36 mouse cellular contexts compared by ENCODE assay signal in genomic region chr12:105086781-105087180, GRCm38 (mm10). TPM values are rescaled to one million over a fixed set of nuclear protein-coding genes. Genes with fewer than 3 reads are reported as not detected.
DNase-seq lines count a peak whose midpoint lies in the region; ATAC-seq and TF ChIP-seq lines count a peak whose summit lies in the region.
"Had no signal": no experiment of that assay in that cellular context is flagged by ENCODE, and none has a peak within 500 bp of the region (broad histone marks: within the 10 kb centered on the region; RNA-seq: fewer than 3 reads in every experiment).

No protein-coding gene starts in this region.

- no peak for TF ChIP-seq CTCF in hindbrain, postnatal 0 days (IDR thresholded peaks at IDR 0.05; ENCODE audit: low read depth)

- no peak overlapping the region for H3K9ac ChIP-seq in midbrain, embryonic 11.5 days (ENCODE audit: low read length)
- H3K9ac ChIP-seq in midbrain, embryonic 16.5 days (ENCODE audit: low read depth, low read length), result no peak overlapping the region
- no peak overlapping the region for H3K9ac ChIP-seq in forebrain, embryonic 15.5 days (replicated peaks)
- H3K9ac ChIP-seq in liver, embryonic 12.5 days, result no peak overlapping the region
- no peak overlapping the region for H3K9ac ChIP-seq in hindbrain, postnatal 0 days (replicated peaks; ENCODE audit: low read length)
- H3K9ac ChIP-seq: embryonic facial prominence, embryonic 13.5 days; forebrain, embryonic 13.5 days; forebrain, postnatal 0 days; heart, embryonic 12.5 days; heart, embryonic 15.5 days; hindbrain, embryonic 13.5 days had no signal

- H3K27ac ChIP-seq in midbrain, embryonic 11.5 days (ENCODE audit: low read depth, low read length), result no peak overlapping the region
- no peak overlapping the region for H3K27ac ChIP-seq in midbrain, embryonic 16.5 days (ENCODE audit: low read length)
- H3K27ac ChIP-seq in forebrain, embryonic 15.5 days (replicated peaks), result no peak overlapping the region
- H3K27ac ChIP-seq in liver, embryonic 12.5 days, result no peak overlapping the region
- no peak overlapping the region for H3K27ac ChIP-seq in hindbrain, postnatal 0 days
- H3K27ac ChIP-seq: embryonic facial prominence, embryonic 10.5 days; embryonic facial prominence, embryonic 13.5 days; forebrain, embryonic 13.5 days; gastrocnemius, adult 2 months; heart, embryonic 15.5 days; hindbrain, embryonic 10.5 days; hindbrain, embryonic 13.5 days had no signal

- no peaks in the 10 kb centered on the region for H3K27me3 ChIP-seq in midbrain, embryonic 11.5 days (ENCODE audit: control insufficient read depth, insufficient read depth, low read length)
- H3K27me3 ChIP-seq in midbrain, embryonic 16.5 days (ENCODE audit: control insufficient read depth, insufficient read depth, low read depth, low read length), result no peaks in the 10 kb centered on the region
- H3K27me3 ChIP-seq in forebrain, embryonic 15.5 days, result no peaks in the 10 kb centered on the region
- H3K27me3 ChIP-seq in liver, embryonic 12.5 days (replicated peaks), result no peaks in the 10 kb centered on the region
- no peaks in the 10 kb centered on the region for H3K27me3 ChIP-seq in hindbrain, postnatal 0 days (ENCODE audit: insufficient read depth, low read length)
- H3K27me3 ChIP-seq: embryonic facial prominence, embryonic 13.5 days; forebrain, embryonic 13.5 days; heart, embryonic 12.5 days; heart, embryonic 15.5 days; hindbrain, embryonic 13.5 days had no signal

- 91% methylated on average over 6 of the region's 6 CpGs for WGBS in midbrain, embryonic 11.5 days
- WGBS in midbrain, embryonic 16.5 days, result 91% methylated on average over 6 of the region's 6 CpGs
- 94% methylated on average over 6 of the region's 6 CpGs for WGBS in forebrain, embryonic 15.5 days
- 80% methylated on average over 6 of the region's 6 CpGs for WGBS in liver, embryonic 12.5 days (ENCODE audit: insufficient replicate concordance)
- WGBS in hindbrain, postnatal 0 days, result 95% methylated on average over 6 of the region's 6 CpGs

- peaks cover 5% of the 10 kb centered on the region; the same call in 1 of the 2 replicates for H3K4me1 ChIP-seq in midbrain, embryonic 11.5 days (ENCODE audit: control insufficient read depth, insufficient read depth, low read length)
- H3K4me1 ChIP-seq in midbrain, embryonic 16.5 days (ENCODE audit: control insufficient read depth, insufficient read depth, low read length), result peaks cover 3% of the 10 kb centered on the region; the same call in 1 of the 2 replicates
- H3K4me1 ChIP-seq in forebrain, embryonic 15.5 days, result no peaks in the 10 kb centered on the region
- no peaks in the 10 kb centered on the region for H3K4me1 ChIP-seq in liver, embryonic 12.5 days
- H3K4me1 ChIP-seq in hindbrain, postnatal 0 days (ENCODE audit: insufficient read depth, low read length), result no peaks in the 10 kb centered on the region
- H3K4me1 ChIP-seq: embryonic facial prominence, embryonic 13.5 days; forebrain, embryonic 13.5 days; heart, embryonic 12.5 days; heart, embryonic 15.5 days had no signal

- peak; percentile 44 for DNase-seq in midbrain, embryonic 11.5 days (ENCODE audit: low spot score, missing footprints)
- peak; percentile 10 for DNase-seq in cerebellum, adult 8-10 months
- peak; percentile 74 to 78 for DNase-seq in cerebellum, postnatal 10 days
- peak; percentile 48 to 58 for DNase-seq in cerebellum, postnatal 36 days
- DNase-seq in hindbrain, postnatal 0 days (ENCODE audit: low spot score), result no peak
- DNase-seq: adrenal gland, adult 2 months; adrenal gland, postnatal 14 days; embryo, embryonic 11 days; forebrain, postnatal 0 days; gastrocnemius, adult 2 months; gastrocnemius, postnatal 14 days; heart, adult 18-20 months; heart, postnatal 10 days; heart, postnatal 36 days; kidney, adult 18-20 months had no signal

- no peaks in the 10 kb centered on the region for H3K36me3 ChIP-seq in midbrain, embryonic 11.5 days (ENCODE audit: control insufficient read depth, insufficient read depth, low read length)
- no peaks in the 10 kb centered on the region for H3K36me3 ChIP-seq in midbrain, embryonic 16.5 days (ENCODE audit: control insufficient read depth, insufficient read depth, low read length)
- H3K36me3 ChIP-seq in forebrain, embryonic 15.5 days, result no peaks in the 10 kb centered on the region
- no peaks in the 10 kb centered on the region for H3K36me3 ChIP-seq in liver, embryonic 12.5 days
- H3K36me3 ChIP-seq in hindbrain, postnatal 0 days (ENCODE audit: insufficient read depth, low read length), result no peaks in the 10 kb centered on the region
- H3K36me3 ChIP-seq: embryonic facial prominence, embryonic 10.5 days; embryonic facial prominence, embryonic 13.5 days; heart, embryonic 12.5 days; heart, embryonic 15.5 days; hindbrain, embryonic 10.5 days; hindbrain, embryonic 13.5 days had no signal

- H3K4me2 ChIP-seq in midbrain, embryonic 11.5 days, result no peak overlapping the region
- no peak overlapping the region for H3K4me2 ChIP-seq in midbrain, embryonic 16.5 days (ENCODE audit: low read length)
- H3K4me2 ChIP-seq in forebrain, embryonic 15.5 days (replicated peaks), result no peak overlapping the region
- no peak overlapping the region for H3K4me2 ChIP-seq in liver, embryonic 12.5 days
- H3K4me2 ChIP-seq in hindbrain, postnatal 0 days (ENCODE audit: low read depth, low read length), result no peak overlapping the region
- H3K4me2 ChIP-seq: embryonic facial prominence, embryonic 13.5 days; forebrain, embryonic 13.5 days; heart, embryonic 12.5 days; heart, embryonic 15.5 days; hindbrain, embryonic 13.5 days had no signal

- ATAC-seq in midbrain, embryonic 11.5 days (ENCODE audit: low FRiP score), result no peak
- ATAC-seq in midbrain, embryonic 16.5 days, result no peak
- no peak for ATAC-seq in forebrain, embryonic 15.5 days (replicated peaks)
- ATAC-seq in liver, embryonic 12.5 days, result no peak
- ATAC-seq in hindbrain, postnatal 0 days, result no peak
- ATAC-seq: CD4-positive, CD25-positive, alpha-beta regulatory T cell, adult 4 months; forebrain, embryonic 13.5 days; forebrain, postnatal 0 days; hindbrain, embryonic 16.5 days; inflammation-experienced regulatory T-cells, adult 6 months; intestine, embryonic 16.5 days had no signal

- no peak overlapping the region for H3K4me3 ChIP-seq in midbrain, embryonic 11.5 days (ENCODE audit: low read depth, low read length)
- H3K4me3 ChIP-seq in midbrain, embryonic 16.5 days (ENCODE audit: low read depth, low read length), result no peak overlapping the region
- H3K4me3 ChIP-seq in forebrain, embryonic 15.5 days, result no peak overlapping the region
- H3K4me3 ChIP-seq in liver, embryonic 12.5 days, result no peak overlapping the region
- no peak overlapping the region for H3K4me3 ChIP-seq in hindbrain, postnatal 0 days (ENCODE audit: low read length)
- H3K4me3 ChIP-seq: embryonic facial prominence, embryonic 10.5 days; embryonic facial prominence, embryonic 13.5 days; erythroblast, embryonic 14.5 days; forebrain, embryonic 13.5 days; gastrocnemius, adult 2 months; heart, embryonic 12.5 days; heart, embryonic 15.5 days; hindbrain, embryonic 10.5 days; hindbrain, embryonic 13.5 days had no signal

- no peaks in the 10 kb centered on the region for H3K9me3 ChIP-seq in midbrain, embryonic 11.5 days (ENCODE audit: control insufficient read depth, low read length)
- no peaks in the 10 kb centered on the region for H3K9me3 ChIP-seq in midbrain, embryonic 16.5 days (replicated peaks; ENCODE audit: control insufficient read depth, low read length, poor library complexity, severe bottlenecking)
- no peaks in the 10 kb centered on the region for H3K9me3 ChIP-seq in forebrain, embryonic 15.5 days
- H3K9me3 ChIP-seq in liver, embryonic 12.5 days (replicated peaks), result no peaks in the 10 kb centered on the region
- H3K9me3 ChIP-seq in hindbrain, postnatal 0 days (ENCODE audit: low read length), result no peaks in the 10 kb centered on the region
- H3K9me3 ChIP-seq: embryonic facial prominence, embryonic 10.5 days; embryonic facial prominence, embryonic 13.5 days; forebrain, embryonic 13.5 days; heart, embryonic 15.5 days; hindbrain, embryonic 13.5 days had no signal

RNA-seq across cellular contexts. Expression of gene Glrx5, which starts 54.3 kb away (rescaled TPM):
- 186 and 197 TPM in 2 replicates for polyA plus RNA-seq in midbrain, embryonic 11.5 days (2014; fragmentation: Nextera tagmentation; extraction: Ambion mirVana)
- polyA plus RNA-seq in midbrain, embryonic 16.5 days (2015; fragmentation: Nextera tagmentation; extraction: Ambion mirVana), result 138 and 154 TPM in 2 replicates
- 145 and 149 TPM in 2 replicates for polyA plus RNA-seq in forebrain, embryonic 15.5 days (2015; fragmentation: Nextera tagmentation; extraction: Ambion mirVana)
- polyA plus RNA-seq in liver, embryonic 12.5 days (2016; fragmentation: Nextera tagmentation; extraction: Ambion mirVana), result 719 and 730 TPM in 2 replicates
- total RNA-seq in hindbrain, postnatal 0 days (2014; rRNA removed), result 28.6 and 43.1 TPM in 2 replicates
- 195 and 199 TPM in 2 replicates for polyA plus RNA-seq in hindbrain, postnatal 0 days (2015; fragmentation: Nextera tagmentation; extraction: Ambion mirVana)

RNA-seq across cellular contexts. Expression of gene Tcl1b2, which starts 59.0 kb away (rescaled TPM):
- not detected in 2 replicates for polyA plus RNA-seq in midbrain, embryonic 11.5 days (2014; fragmentation: Nextera tagmentation; extraction: Ambion mirVana)
- not detected in 2 replicates for polyA plus RNA-seq in midbrain, embryonic 16.5 days (2015; fragmentation: Nextera tagmentation; extraction: Ambion mirVana)
- polyA plus RNA-seq in forebrain, embryonic 15.5 days (2015; fragmentation: Nextera tagmentation; extraction: Ambion mirVana), result not detected in 2 replicates
- not detected in 2 replicates for polyA plus RNA-seq in liver, embryonic 12.5 days (2016; fragmentation: Nextera tagmentation; extraction: Ambion mirVana)
- total RNA-seq in hindbrain, postnatal 0 days (2014; rRNA removed), result not detected in 2 replicates
- polyA plus RNA-seq in hindbrain, postnatal 0 days (2015; fragmentation: Nextera tagmentation; extraction: Ambion mirVana), result not detected in 2 replicates
- total RNA-seq: adrenal gland, adult 2 months; adrenal gland, postnatal 14 days; adrenal gland, postnatal 4 days; forebrain, postnatal 0 days; gastrocnemius, adult 2 months; gastrocnemius, postnatal 14 days; heart, adult 18-20 months; heart, postnatal 10 days; heart, postnatal 36 days; MEL had no signal
- polyA plus RNA-seq: adrenal gland, adult 2 months; C2C12; CD4-positive, CD25-positive, alpha-beta regulatory T cell, adult 4 months; cortical plate, adult 2 months; embryonic facial prominence, embryonic 10.5 days; embryonic facial prominence, embryonic 13.5 days; erythroblast, embryonic 14.5 days; forebrain, embryonic 13.5 days; forebrain, postnatal 0 days; frontal cortex, adult 2 months; gonadal fat pad, adult 2 months; heart, embryonic 12.5 days; heart, embryonic 15.5 days; hindbrain, embryonic 10.5 days; hindbrain, embryonic 13.5 days; hindbrain, embryonic 16.5 days; inflammation-experienced regulatory T-cells, adult 6 months; intestine, embryonic 16.5 days had no signal
